ENCODE assay signal across 8 mouse cellular contexts in the genomic region with DNA sequence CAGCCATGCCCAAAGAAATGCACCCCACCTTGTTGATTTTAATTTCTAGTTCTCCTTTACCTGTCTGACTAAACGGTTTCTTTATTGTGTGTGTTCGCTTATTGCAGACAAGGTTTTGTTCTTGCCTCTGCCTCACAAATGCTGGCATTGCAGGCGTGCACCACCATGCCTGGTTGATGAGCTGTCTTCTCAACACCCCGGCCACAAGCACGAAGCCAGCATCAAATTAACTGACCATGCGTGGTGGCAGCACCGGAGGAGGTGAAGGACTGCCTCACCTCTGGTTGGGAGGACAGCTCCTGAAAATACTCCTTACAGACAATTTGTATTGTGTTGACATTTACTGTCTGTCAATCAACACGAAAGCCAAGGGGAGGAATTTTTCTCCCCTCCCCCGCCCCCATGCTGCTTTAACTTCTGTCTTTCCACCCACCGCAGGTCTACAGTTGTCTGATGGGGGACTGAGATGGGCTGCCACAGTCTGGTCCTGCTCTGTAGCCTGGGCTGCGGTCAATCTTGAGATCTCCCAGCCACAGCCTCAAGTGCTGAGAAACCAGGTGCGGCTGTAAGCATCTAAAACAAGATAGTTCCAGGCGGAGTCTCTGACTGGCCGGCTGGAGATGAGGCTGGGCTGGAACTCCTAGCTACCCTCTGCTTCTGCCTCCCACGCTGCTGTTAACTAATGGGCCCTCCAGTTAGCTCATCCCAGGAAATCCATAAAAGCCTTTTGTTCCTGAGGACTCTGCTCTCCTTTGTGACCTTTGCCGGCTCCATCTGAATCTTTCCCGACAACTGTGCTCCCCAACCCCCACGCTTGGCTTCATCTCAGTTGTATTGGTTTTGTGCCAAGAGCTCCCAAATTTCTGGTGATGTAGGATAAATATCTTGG. TPM values are rescaled to one million over a fixed set of nuclear protein-coding genes. Genes with fewer than 3 reads are reported as not detected.
DNase-seq lines count a peak whose midpoint lies in the region; ATAC-seq and TF ChIP-seq lines count a peak whose summit lies in the region.

A gene (minus strand): TSS at position 538 of the 889 bp plus-strand sequence.

- no peaks in the 10 kb centered on the region for H3K9me3 ChIP-seq in heart, postnatal 0 days (replicated peaks; ENCODE audit: control insufficient read depth, low read length)

- H3K27ac ChIP-seq in cerebellum, adult 2 months (ENCODE audit: insufficient read depth, low read length), result peak within 1 kb of the TSS; percentile 93
- H3K27ac ChIP-seq in heart, postnatal 0 days (ENCODE audit: low read depth), result peak within 1 kb of the TSS; percentile 89

- peaks cover 36% of the 10 kb centered on the region for H3K79me2 ChIP-seq in myocyte (ENCODE audit: control insufficient read depth, insufficient read depth)

- peaks cover 26% of the 10 kb centered on the region for H3K36me3 ChIP-seq in heart, postnatal 0 days (replicated peaks; ENCODE audit: control insufficient read depth, insufficient read depth, low read length)
- H3K36me3 ChIP-seq in myocyte (ENCODE audit: control insufficient read depth, insufficient read depth), result peaks cover 23% of the 10 kb centered on the region

- intact Hi-C loops in left cerebral cortex, postnatal 36 days (cut with DNase I), result loop anchor here (5.0 kb wide), 2 partner anchors 51 to 186 kb away; a partner anchor contains a TSS

- H3K4me3 ChIP-seq in cerebellum, adult 2 months (replicated peaks; ENCODE audit: insufficient read depth, low read depth, low read length), result peak within 1 kb of the TSS; percentile 81
- peak within 1 kb of the TSS; percentile 89 for H3K4me3 ChIP-seq in heart, postnatal 0 days (ENCODE audit: low read depth, low read length)
- H3K4me3 ChIP-seq in myocyte, result peak within 1 kb of the TSS; percentile 96

- TF ChIP-seq EP300 in heart, postnatal 0 days (IDR thresholded peaks at IDR 0.05; ENCODE audit: low read depth), result no peak

- peak within 1 kb of the TSS; percentile 61 for H3ac ChIP-seq in myocyte (ENCODE audit: control insufficient read depth, insufficient read length)

- TF ChIP-seq POLR2A in cerebellum, adult 2 months (IDR thresholded peaks at IDR 0.05; ENCODE audit: borderline replicate concordance, insufficient read depth, low read length), result no peak
- no peak for TF ChIP-seq POLR2A in myocyte (IDR thresholded peaks at IDR 0.05; ENCODE audit: insufficient read length, low read depth)

- no peak for TF ChIP-seq CTCF in cerebellum, adult 2 months (IDR thresholded peaks at IDR 0.05; ENCODE audit: borderline replicate concordance, insufficient read depth, low read depth, low read length)
- TF ChIP-seq CTCF in heart, postnatal 0 days (IDR thresholded peaks at IDR 0.05; ENCODE audit: low read depth), result no peak

- H3K27me3 ChIP-seq in cerebellum, adult 2 months (ENCODE audit: control insufficient read depth, insufficient read depth, low read length), result no peaks in the 10 kb centered on the region
- H3K27me3 ChIP-seq in heart, postnatal 0 days (ENCODE audit: control insufficient read depth, insufficient read depth, low read length), result no peaks in the 10 kb centered on the region
- no peaks in the 10 kb centered on the region for H3K27me3 ChIP-seq in myocyte (ENCODE audit: control insufficient read depth, insufficient read depth, insufficient read length)

- H3K4me2 ChIP-seq in heart, postnatal 0 days (ENCODE audit: low read depth, low read length), result peak within 1 kb of the TSS; percentile 74
- peak within 1 kb of the TSS; percentile 71 for H3K4me2 ChIP-seq in myocyte (ENCODE audit: low read depth)

- H3K9ac ChIP-seq in heart, postnatal 0 days (replicated peaks; ENCODE audit: low read depth, low read length), result no peak within 1 kb of the TSS

- peak in 1 of 2 experiments; percentile 53 for DNase-seq in cerebellum, adult 2 months
- no peak for DNase-seq in cerebellum, adult 11 months
- peak; percentile 73 for DNase-seq in MN1 (ENCODE audit: low spot score)
- DNase-seq in heart, postnatal 0 days (ENCODE audit: low spot score), result no peak
- no peak for DNase-seq in left cerebral cortex, postnatal 36 days (ENCODE audit: low spot score in 2 of 2)
- no peak for DNase-seq in urinary bladder, adult 18-20 months (ENCODE audit: low spot score in 2 of 2)

- no peak for ATAC-seq in erythroblast, adult 5-6 weeks (replicated peaks; ENCODE audit: low FRiP score, poor library complexity, severe bottlenecking)
- no peak for ATAC-seq in heart, postnatal 0 days (ENCODE audit: insufficient read depth, low read depth)

- WGBS in cerebellum, adult 2 months, result 21% methylated on average over 18 of the region's 18 CpGs
- WGBS in heart, postnatal 0 days, result 49% methylated on average over 18 of the region's 18 CpGs

- H3K4me1 ChIP-seq in cerebellum, adult 2 months (ENCODE audit: control insufficient read depth, insufficient read depth, low read length), result peaks cover 38% of the 10 kb centered on the region
- peaks cover 18% of the 10 kb centered on the region for H3K4me1 ChIP-seq in heart, postnatal 0 days (ENCODE audit: control insufficient read depth, insufficient read depth)

TF ChIP-seq in myocyte, 11 proteins besides CTCF, POLR2A, EP300 and RAD21:
- no peak for TF ChIP-seq TCF3 (IDR thresholded peaks at IDR 0.05; ENCODE audit: insufficient read length, low read depth)
TF ChIP-seq in myocyte: peak in this region for 0.

RNA-seq across cellular contexts. Expression of the gene that starts here (rescaled TPM):
- polyA plus RNA-seq in cerebellum, adult 2 months (2012; rRNA removed), result 479 and 488 TPM in 2 replicates
- total RNA-seq in erythroblast, adult 5-6 weeks (2015; ENCODE audit: low replicate concordance), result 540 and 553 TPM in 2 replicates
- 311 and 359 TPM in 2 replicates for total RNA-seq in erythroblast, adult 5-6 weeks (2017; ENCODE audit: low replicate concordance)
- total RNA-seq in heart, postnatal 0 days (2014; rRNA removed; ENCODE audit: low replicate concordance), result 1,352 and 1,440 TPM in 2 replicates
- 486 and 524 TPM in 2 replicates for polyA plus RNA-seq in heart, postnatal 0 days (2015; fragmentation: Nextera tagmentation; extraction: Ambion mirVana)
- total RNA-seq in left cerebral cortex, postnatal 36 days (2021), result 100 to 1,000 TPM; 430 to 478 TPM
- 3,606 TPM for polyA plus RNA-seq in myocyte (2012; fragmentation: generic; extraction: Trizol)
